Mouse (Mus musculus): ENCODE results near the gene Msh3.

- no peak for TF ChIP-seq CTCF (IDR thresholded peaks at IDR 0.05; ENCODE audit: control insufficient read depth, insufficient read depth, low read length)
- TF ChIP-seq POLR2A (IDR thresholded peaks at IDR 0.05; ENCODE audit: borderline replicate concordance, control insufficient read depth, low read depth, low read length), result no peak
Observed at GRCm38 (mm10) chr13:92393047-92393661, 38.4 kb upstream of the Msh3 start.

Data from bone marrow, adult 2 months (tissue).